Mouse (Mus musculus): Measurements from ENCODE around the gene Tm7sf2. TPM values are rescaled to one million over a fixed set of nuclear protein-coding genes. Genes with fewer than 3 reads are reported as not detected.

Tm7sf2 gene
- total RNA-seq, 2 experiments from 2014 or later: 60.0 to 70.8 TPM

Small RNA genes within 50 kb of the gene (microRNA-seq; reads per million reads assigned to microRNA genes)
- gene Mir6988: 3.1 to 3.3 reads per million in 2 experiments

Other genes with a start within 250 kb of the Tm7sf2 start
- gene Frmd8, start 193.1 kb downstream of the Tm7sf2 start, total RNA-seq (2021): 10 to 100 TPM; 10.7 to 14.8 TPM
- gene Slc25a45, start 190.6 kb downstream of the Tm7sf2 start, total RNA-seq (2021): 1 to 10 TPM; 2.1 to 3.6 TPM
- 1 to 10 TPM; 4.4 to 5.5 TPM for gene Tigd3, start 174.2 kb downstream of the Tm7sf2 start, total RNA-seq (2021)
- 10 to 100 TPM; 76.0 to 79.9 TPM for gene Dpf2, start 155.4 kb downstream of the Tm7sf2 start, total RNA-seq (2021)
- gene Cdc42ep2, start 143.6 kb downstream of the Tm7sf2 start, total RNA-seq (2021): 1 to 10 TPM; 5.2 to 5.7 TPM
- 10 to 100 TPM in 1 of 2 experiments, 1 to 10 TPM in 1; 10.0 to 10.1 TPM for gene Pola2, start 104.2 kb downstream of the Tm7sf2 start, total RNA-seq (2021)
- not detected for gene Slc22a20, start 82.2 kb downstream of the Tm7sf2 start, total RNA-seq (2021)
- gene Capn1, start 52.5 kb downstream of the Tm7sf2 start, total RNA-seq (2021): 10 to 100 TPM; 17.7 to 19.1 TPM
- gene Syvn1, start 21.8 kb downstream of the Tm7sf2 start, total RNA-seq (2021): 10 to 100 TPM; 40.6 to 41.2 TPM
- gene Mrpl49, start 10.6 kb downstream of the Tm7sf2 start, total RNA-seq (2021): 10 to 100 TPM; 40.3 to 42.4 TPM
- 100 to 1,000 TPM; 656 to 785 TPM for gene Fau, start 10.5 kb downstream of the Tm7sf2 start, total RNA-seq (2021)
- gene Znhit2, start 7.2 kb downstream of the Tm7sf2 start, total RNA-seq (2021): 10 to 100 TPM; 37.3 to 41.2 TPM
- gene Vps51, start 8.9 kb upstream of the Tm7sf2 start, total RNA-seq (2021): 10 to 100 TPM; 82.0 to 92.0 TPM
- gene Tmem262, start 11.7 kb upstream of the Tm7sf2 start, total RNA-seq (2021): not detected
- under 1 TPM; 0.56 to 0.85 TPM for gene Gm28374, start 13.9 kb upstream of the Tm7sf2 start, total RNA-seq (2021)
- 10 to 100 TPM; 36.8 to 37.6 TPM for gene Zfpl1, start 16.6 kb upstream of the Tm7sf2 start, total RNA-seq (2021)
- 1 to 10 TPM; 1.1 to 1.3 TPM for gene Cdca5, start 16.6 kb upstream of the Tm7sf2 start, total RNA-seq (2021)
- under 1 TPM in 1 of 2 experiments, not detected in 1; 0.80 TPM for gene AC131692.1, start 26.0 kb upstream of the Tm7sf2 start, total RNA-seq (2021)
- gene Naaladl1, start 37.4 kb upstream of the Tm7sf2 start, total RNA-seq (2021): under 1 TPM; 0.32 to 0.38 TPM
- gene Sac3d1, start 50.3 kb upstream of the Tm7sf2 start, total RNA-seq (2021): 10 to 100 TPM; 18.8 to 21.6 TPM
- gene Snx15, start 59.9 kb upstream of the Tm7sf2 start, total RNA-seq (2021): 10 to 100 TPM; 35.0 to 35.4 TPM
- gene Batf2, start 72.6 kb upstream of the Tm7sf2 start, total RNA-seq (2021): under 1 TPM in 1 of 2 experiments, not detected in 1; 0.59 TPM
- gene Arl2, start 73.2 kb upstream of the Tm7sf2 start, total RNA-seq (2021): 10 to 100 TPM; 53.0 to 60.2 TPM
- not detected for gene Majin, start 116.0 kb upstream of the Tm7sf2 start, total RNA-seq (2021)
- not detected for gene Gpha2, start 158.0 kb upstream of the Tm7sf2 start, total RNA-seq (2021)
- gene Ppp2r5b, start 167.5 kb upstream of the Tm7sf2 start, total RNA-seq (2021): 100 to 1,000 TPM; 187 to 188 TPM
- 10 to 100 TPM; 31.3 to 31.6 TPM for gene Atg2a, start 173.3 kb upstream of the Tm7sf2 start, total RNA-seq (2021)
- gene Ehd1, start 208.4 kb upstream of the Tm7sf2 start, total RNA-seq (2021): 10 to 100 TPM; 75.1 to 82.7 TPM
- 1 to 10 TPM; 5.0 TPM for gene Cdc42bpg, start 238.1 kb upstream of the Tm7sf2 start, total RNA-seq (2021)